Mouse (Mus musculus) c-Kit-positive CD71-negative TER-119-negative erythroid progenitor cells, embryonic 14.5 days (primary cell): Measurements from ENCODE around the gene Gm5726.
"Not testable (repeated sequence)": the region's sequence is repeated elsewhere in the genome, so short reads cannot be mapped to it uniquely, and the experiment has no call there.

Experiments
- DNase-seq: peaks from one replicate; pipeline ENCODE4 v3.0.0-alpha.2; 2013; ENCODE audit warnings: low read depth

Gene Gm5726

GRCm38 (mm10) chr7:20545657-20546056 lies at the start of gene Gm5726:
TSS of gene Gm5726 (minus strand) at chr7:20545757.
- not testable (repeated sequence) for DNase-seq

GRCm38 (mm10) chr7:20576141-20576540 lies 30.6 kb upstream of the Gm5726 start, which contains the start of gene Gm4141:
TSS of gene Gm4141 (minus strand) at chr7:20576241.
- DNase-seq, result not testable (repeated sequence)

- DNase-seq, result not testable (repeated sequence)
Measured at GRCm38 (mm10) chr7:20533537-20533936, 12.0 kb downstream of the Gm5726 start, which contains the start of gene Vmn1r104. TSS of gene Vmn1r104 (plus strand) at chr7:20533837.

- DNase-seq, result not testable (repeated sequence)
Measured at GRCm38 (mm10) chr7:20510434-20510833, 35.1 kb downstream of the Gm5726 start, which contains the start of gene Vmn1r103. TSS of gene Vmn1r103 (minus strand) at chr7:20510534.
